ENCODE assay signal across 7 mouse cellular contexts in the genomic region with DNA sequence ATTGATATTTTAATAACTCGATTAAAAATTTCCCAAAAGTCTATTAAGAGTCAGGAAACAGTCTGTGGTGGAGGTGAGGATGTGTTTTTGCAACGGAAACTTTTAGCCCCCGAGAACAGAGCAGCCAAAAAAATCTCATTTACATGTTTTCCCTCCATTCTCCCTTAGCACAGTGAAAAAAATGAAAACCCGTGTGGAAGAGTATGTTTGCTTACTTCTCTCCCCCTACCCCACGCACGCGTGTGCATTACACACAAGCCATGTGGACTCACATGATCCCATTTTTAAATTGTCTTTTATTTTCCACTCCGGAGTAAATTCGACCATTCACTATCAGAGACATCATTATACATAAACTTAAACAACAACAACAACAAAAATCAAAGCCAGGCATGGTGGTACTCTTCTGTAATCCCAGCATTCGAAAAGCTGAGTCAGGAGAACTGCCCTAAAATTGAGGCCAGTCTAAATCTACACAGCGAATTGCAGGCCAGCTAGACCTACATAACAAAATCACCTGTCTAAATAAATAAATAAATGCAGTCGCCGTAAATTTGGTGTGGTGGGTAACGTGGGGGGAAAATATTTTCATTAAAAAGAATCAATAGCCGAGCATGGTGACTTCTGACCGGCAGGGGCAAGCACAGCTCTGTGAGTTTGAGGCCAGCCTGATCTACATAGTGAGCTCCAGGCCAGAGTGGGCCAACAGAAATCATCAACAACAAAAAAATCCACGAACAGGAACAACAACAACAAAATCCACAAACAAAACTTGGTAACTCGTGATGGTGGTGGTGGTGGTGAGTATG. TPM values are rescaled to one million over a fixed set of nuclear protein-coding genes. Genes with fewer than 3 reads are reported as not detected.
A peak's percentile ranks its signal among the peaks of the same experiment; 100 is the strongest.
DNase-seq lines count a peak whose midpoint lies in the region; ATAC-seq lines count a peak whose summit lies in the region.

No protein-coding gene starts in this region.

- WGBS in lung, embryonic 15.5 days = 55% methylated on average over 18 of the region's 18 CpGs
- WGBS in embryonic facial prominence, embryonic 10.5 days = 58% methylated on average over 18 of the region's 18 CpGs
- WGBS in hindbrain, embryonic 12.5 days = 60% methylated on average over 18 of the region's 18 CpGs
- 62% methylated on average over 18 of the region's 18 CpGs for WGBS in midbrain, embryonic 11.5 days

- H3K9me3 ChIP-seq in lung, embryonic 15.5 days = no peaks in the 10 kb centered on the region
- H3K9me3 ChIP-seq in embryonic facial prominence, embryonic 10.5 days = no peaks in the 10 kb centered on the region
- H3K9me3 ChIP-seq in hindbrain, embryonic 12.5 days (replicated peaks) = no peaks in the 10 kb centered on the region
- H3K9me3 ChIP-seq in midbrain, embryonic 11.5 days (ENCODE audit: control insufficient read depth, low read length) = no peaks in the 10 kb centered on the region

- peak overlapping the region; percentile 58 for H3K4me2 ChIP-seq in lung, embryonic 15.5 days
- peak overlapping the region; percentile 56 for H3K4me2 ChIP-seq in hindbrain, embryonic 12.5 days (replicated peaks)
- H3K4me2 ChIP-seq in midbrain, embryonic 11.5 days = peak overlapping the region; percentile 48

- H3K4me1 ChIP-seq in lung, embryonic 15.5 days = peaks cover 12% of the 10 kb centered on the region
- peaks cover 28% of the 10 kb centered on the region for H3K4me1 ChIP-seq in embryonic facial prominence, embryonic 10.5 days
- peaks cover 6% of the 10 kb centered on the region; the same call in 1 of the 2 replicates for H3K4me1 ChIP-seq in hindbrain, embryonic 12.5 days
- 0 out of 2 replicates have a peak, but pooled peaks cover 3% of the 10 kb centered on the region for H3K4me1 ChIP-seq in midbrain, embryonic 11.5 days (ENCODE audit: control insufficient read depth, insufficient read depth, low read length)

- H3K4me3 ChIP-seq in lung, embryonic 15.5 days = peak overlapping the region; percentile 99
- peak overlapping the region; percentile 98 for H3K4me3 ChIP-seq in embryonic facial prominence, embryonic 10.5 days
- peak overlapping the region; percentile 98 for H3K4me3 ChIP-seq in hindbrain, embryonic 12.5 days
- H3K4me3 ChIP-seq in midbrain, embryonic 11.5 days (ENCODE audit: low read depth, low read length) = peak overlapping the region; percentile 98

- peak overlapping the region; percentile 97 for H3K27ac ChIP-seq in lung, embryonic 15.5 days
- H3K27ac ChIP-seq in embryonic facial prominence, embryonic 10.5 days (replicated peaks) = peak overlapping the region; percentile 97
- peak overlapping the region; percentile 93 for H3K27ac ChIP-seq in hindbrain, embryonic 12.5 days
- peak overlapping the region; percentile 91 for H3K27ac ChIP-seq in midbrain, embryonic 11.5 days (ENCODE audit: low read depth, low read length)

- DNase-seq in lung, postnatal 4 days = no peak
- no peak for DNase-seq in embryonic facial prominence, embryonic 10.5 days (ENCODE audit: low spot score)
- DNase-seq in midbrain, embryonic 11.5 days (ENCODE audit: low spot score, missing footprints) = no peak
- DNase-seq in urinary bladder, postnatal 10 days (ENCODE audit: low spot score) = no peak
- DNase-seq in B cell, adult 2 months = no peak

- H3K9ac ChIP-seq in lung, embryonic 15.5 days = peak overlapping the region; percentile 58
- peak overlapping the region; percentile 54 for H3K9ac ChIP-seq in hindbrain, embryonic 12.5 days
- H3K9ac ChIP-seq in midbrain, embryonic 11.5 days (ENCODE audit: low read length) = peak overlapping the region; percentile 91

- no peaks in the 10 kb centered on the region for H3K27me3 ChIP-seq in lung, embryonic 15.5 days
- H3K27me3 ChIP-seq in embryonic facial prominence, embryonic 10.5 days (replicated peaks; ENCODE audit: low read depth, poor library complexity, severe bottlenecking) = no peaks in the 10 kb centered on the region
- H3K27me3 ChIP-seq in hindbrain, embryonic 12.5 days = no peaks in the 10 kb centered on the region
- H3K27me3 ChIP-seq in midbrain, embryonic 11.5 days (ENCODE audit: control insufficient read depth, insufficient read depth, low read length) = no peaks in the 10 kb centered on the region

- no peaks in the 10 kb centered on the region for H3K36me3 ChIP-seq in lung, embryonic 15.5 days
- H3K36me3 ChIP-seq in embryonic facial prominence, embryonic 10.5 days (replicated peaks) = 0 out of 2 replicates have a peak, but pooled peaks cover 6% of the 10 kb centered on the region
- no peaks in the 10 kb centered on the region for H3K36me3 ChIP-seq in hindbrain, embryonic 12.5 days
- H3K36me3 ChIP-seq in midbrain, embryonic 11.5 days (ENCODE audit: control insufficient read depth, insufficient read depth, low read length) = no peaks in the 10 kb centered on the region

- ATAC-seq in lung, embryonic 15.5 days (ENCODE audit: borderline replicate concordance, extremely low read depth, low FRiP score, low TSS enrichment) = no peak
- peak; percentile 39 for ATAC-seq in hindbrain, embryonic 12.5 days (ENCODE audit: low FRiP score)
- peak; percentile 34; the same call in 1 of the 2 replicates for ATAC-seq in midbrain, embryonic 11.5 days (ENCODE audit: low FRiP score)

RNA-seq across cellular contexts. Expression of gene Nfat5, which starts 0.9 kb away (rescaled TPM):
- polyA plus RNA-seq in lung, embryonic 15.5 days (2015; fragmentation: Nextera tagmentation; extraction: Ambion mirVana) = 9.2 and 12.5 TPM in 2 replicates
- 10.9 and 11.2 TPM in 2 replicates for polyA plus RNA-seq in embryonic facial prominence, embryonic 10.5 days (2016; fragmentation: Nextera tagmentation; extraction: Ambion mirVana)
- 20.2 and 20.6 TPM in 2 replicates for polyA plus RNA-seq in hindbrain, embryonic 12.5 days (2016; fragmentation: Nextera tagmentation; extraction: Ambion mirVana)
- polyA plus RNA-seq in midbrain, embryonic 11.5 days (2014; fragmentation: Nextera tagmentation; extraction: Ambion mirVana) = 6.5 and 7.6 TPM in 2 replicates
